Mouse (Mus musculus): ENCODE results near the gene Arl5c. TPM values are rescaled to one million over a fixed set of nuclear protein-coding genes. Genes with fewer than 3 reads are reported as not detected.

Arl5c gene
- polyA plus RNA-seq (2014; fragmentation: Illumina TruSeq; extraction: RNeasy Lipid Tissue Mini Kit (QIAGEN cat#74804); ENCODE audit: low read depth, low replicate concordance) = 1.5 TPM

DNA sequence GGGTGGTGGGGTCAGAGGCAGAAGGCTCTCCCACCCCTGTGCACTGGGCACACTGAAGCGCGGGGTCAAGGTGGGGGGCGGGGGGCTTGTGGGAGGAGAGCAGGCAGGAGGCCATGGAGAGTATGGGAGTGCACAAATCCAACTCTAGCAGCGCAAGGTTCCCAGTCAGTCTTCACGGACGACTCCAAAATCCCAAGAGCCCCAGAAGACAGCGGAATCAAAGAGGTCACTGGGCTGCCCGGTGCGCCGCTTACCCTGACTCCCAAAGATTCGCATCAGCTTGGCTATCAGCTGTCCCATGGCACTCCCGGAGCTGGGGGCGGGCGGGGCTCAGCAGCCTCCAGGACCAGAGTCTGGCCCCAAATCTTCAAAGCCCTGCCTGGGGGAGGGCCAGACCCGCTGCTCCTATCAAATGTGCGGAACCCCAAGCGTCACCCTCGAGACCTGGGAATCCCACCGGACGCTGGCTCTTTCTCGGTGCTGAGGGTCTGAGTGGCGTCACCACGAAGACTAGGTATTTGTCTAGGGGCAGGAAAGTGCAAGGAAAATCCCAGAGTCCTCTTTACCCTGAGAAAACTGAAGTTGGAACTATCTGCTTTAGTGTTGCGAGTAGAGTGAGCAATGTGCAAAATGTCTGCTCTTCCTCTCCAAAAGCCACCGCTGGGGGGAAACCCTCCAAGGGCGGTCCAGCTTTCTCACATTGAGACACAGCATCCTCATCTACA, at the start of gene Arl5c:
Arl5c (minus strand) TSS at position 618 of the 725 bp plus-strand sequence.

DNA sequence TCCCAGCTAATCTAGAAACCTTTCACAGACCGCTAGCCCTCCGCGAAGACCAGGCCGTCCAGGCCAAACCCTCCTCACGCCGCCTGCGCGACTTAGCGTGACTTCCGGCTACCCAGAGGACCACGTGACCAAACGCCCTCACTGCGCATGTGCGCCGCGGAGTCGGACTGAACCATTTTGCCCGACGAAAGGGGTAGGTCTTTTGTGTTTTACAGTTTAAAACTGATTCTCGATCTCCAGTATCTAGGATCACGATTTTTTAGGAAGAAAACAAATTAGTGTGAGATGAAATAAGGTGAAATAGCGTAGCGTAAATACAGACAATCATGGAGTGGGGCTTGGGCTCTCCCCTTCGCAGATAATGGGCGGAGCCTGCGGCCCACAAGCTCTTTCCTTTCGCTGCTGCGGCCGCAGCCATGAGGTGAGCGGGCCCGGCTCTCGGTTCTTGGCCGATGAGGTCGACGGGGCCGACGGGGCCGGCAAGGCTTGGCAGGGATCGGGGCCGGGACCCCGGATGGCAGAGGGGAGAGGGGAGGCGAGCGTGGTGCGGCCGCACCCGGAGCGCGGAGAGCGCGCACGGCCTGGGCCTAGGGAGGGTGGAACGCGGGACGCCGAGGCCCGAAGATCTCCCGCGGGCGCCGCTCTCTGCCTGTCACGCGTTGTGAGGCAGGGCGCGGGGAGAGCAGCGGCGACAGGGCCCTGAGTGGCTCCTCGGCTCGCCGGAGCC, 30.8 kb upstream of the Arl5c start, which contains the start of gene Rpl19:
Rpl19 (plus strand) TSS at position 141 of the 727 bp plus-strand sequence.

DNA sequence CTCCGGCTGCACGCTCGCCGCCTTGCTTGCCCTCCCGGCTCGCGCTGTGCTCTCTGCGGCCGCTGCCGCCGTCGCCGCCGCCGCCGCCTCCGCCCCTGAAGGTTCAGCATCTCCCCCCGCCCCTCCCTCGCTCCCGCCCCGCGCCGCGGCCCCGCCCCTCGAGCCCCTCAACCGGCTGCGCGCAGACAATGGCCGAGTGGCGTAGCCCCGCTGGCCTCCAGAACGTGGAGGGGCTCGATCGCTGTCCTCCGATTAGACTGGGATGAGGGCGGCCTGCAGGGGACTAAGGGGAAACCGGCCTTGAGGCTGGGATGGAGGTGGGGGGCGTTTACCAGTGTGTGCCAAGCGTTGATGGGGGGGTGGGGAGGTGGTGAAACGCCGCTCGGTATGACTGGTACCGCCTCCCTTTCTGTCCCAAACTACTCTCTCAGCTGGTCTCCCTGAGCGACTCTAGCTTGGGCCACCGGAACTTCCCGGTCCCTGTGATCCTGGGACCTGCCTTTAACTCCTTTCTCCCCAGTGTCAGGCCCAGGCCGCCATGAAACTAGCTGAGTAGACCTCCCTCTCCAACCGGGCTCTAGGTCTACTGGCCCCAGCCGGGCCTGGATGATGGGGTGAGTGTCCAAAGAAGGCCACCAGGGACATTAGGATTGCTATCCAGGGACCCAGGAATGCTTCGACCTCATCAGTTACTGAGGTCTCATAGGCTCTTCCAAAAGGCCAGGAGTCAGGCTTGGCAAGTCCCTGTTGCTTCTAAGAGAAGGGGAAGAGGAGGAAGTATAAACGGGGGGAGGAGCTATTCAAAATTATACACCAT, 26.8 kb upstream of the Arl5c start, which contains the start of gene Cacnb1:
Cacnb1 (minus strand) TSS at position 480 of the 817 bp plus-strand sequence.

DNA sequence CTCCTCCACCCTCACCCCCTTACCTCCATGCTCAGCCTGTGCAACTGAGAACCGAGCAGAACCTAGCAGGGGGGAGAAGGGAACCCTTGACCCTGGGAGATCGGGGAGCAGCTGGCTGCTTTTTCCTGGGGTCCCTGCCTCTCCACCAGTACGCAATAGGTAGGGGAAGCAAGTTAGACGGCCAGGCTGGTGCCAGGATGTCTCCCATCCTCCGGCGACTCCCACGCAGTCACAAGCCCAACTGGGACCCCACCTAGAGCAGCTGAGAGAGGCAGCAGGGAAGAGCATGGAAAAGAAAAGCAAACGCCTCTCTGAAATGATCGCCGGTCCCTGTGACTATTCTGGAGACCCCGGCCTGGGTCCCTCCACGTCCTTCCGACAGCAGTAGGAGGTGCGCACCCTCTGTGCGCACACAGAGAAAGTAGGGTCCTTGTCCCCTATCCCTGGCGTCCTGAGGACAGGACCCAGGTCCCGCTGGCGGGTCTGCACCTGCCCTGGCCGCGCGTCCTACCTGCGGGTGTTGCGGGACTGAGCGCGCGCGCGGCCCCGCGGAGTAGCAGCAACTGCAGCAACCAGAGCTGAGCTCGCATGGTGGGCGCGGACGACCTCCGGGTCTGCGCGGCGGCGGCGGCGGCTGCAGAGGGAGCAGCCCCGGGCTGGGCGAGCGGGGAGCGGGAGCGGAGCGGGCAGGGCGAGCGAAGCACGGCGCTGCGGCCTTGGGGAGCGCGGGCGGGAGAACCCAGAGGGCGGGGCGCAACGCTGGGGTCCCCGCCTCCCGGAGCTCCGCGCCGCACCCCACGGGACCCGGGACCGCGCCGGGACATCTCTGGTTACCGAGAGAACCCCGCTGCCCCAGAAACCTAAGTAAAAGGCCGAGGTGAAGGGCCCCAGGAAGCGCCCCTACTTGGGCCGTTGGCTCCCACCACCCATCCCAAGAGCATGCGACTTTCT, 10.0 kb downstream of the Arl5c start, which contains the start of gene Plxdc1:
Plxdc1 (minus strand) TSS at position 718 of the 951 bp plus-strand sequence.

Other genes starting within 250 kb of the Arl5c start
- 16.8 TPM for gene Cwc25, start 229.6 kb downstream of the Arl5c start, polyA plus RNA-seq (2014; fragmentation: Illumina TruSeq; extraction: RNeasy Lipid Tissue Mini Kit (QIAGEN cat#74804); ENCODE audit: low read depth, low replicate concordance)
- gene 1700001P01Rik, start 220.3 kb downstream of the Arl5c start, polyA plus RNA-seq (2014; fragmentation: Illumina TruSeq; extraction: RNeasy Lipid Tissue Mini Kit (QIAGEN cat#74804); ENCODE audit: low read depth, low replicate concordance) = not detected
- gene Rpl23, start 213.7 kb downstream of the Arl5c start, polyA plus RNA-seq (2014; fragmentation: Illumina TruSeq; extraction: RNeasy Lipid Tissue Mini Kit (QIAGEN cat#74804); ENCODE audit: low read depth, low replicate concordance) = 2,348 TPM
- 74.4 TPM for gene Lasp1, start 197.2 kb downstream of the Arl5c start, polyA plus RNA-seq (2014; fragmentation: Illumina TruSeq; extraction: RNeasy Lipid Tissue Mini Kit (QIAGEN cat#74804); ENCODE audit: low read depth, low replicate concordance)
- 2.6 TPM for gene B230217C12Rik, start 155.4 kb downstream of the Arl5c start, polyA plus RNA-seq (2014; fragmentation: Illumina TruSeq; extraction: RNeasy Lipid Tissue Mini Kit (QIAGEN cat#74804); ENCODE audit: low read depth, low replicate concordance)
- gene Fbxo47, start 112.0 kb downstream of the Arl5c start, polyA plus RNA-seq (2014; fragmentation: Illumina TruSeq; extraction: RNeasy Lipid Tissue Mini Kit (QIAGEN cat#74804); ENCODE audit: low read depth, low replicate concordance) = 0.85 TPM
- 0.16 TPM for gene Plxdc1, start 9.7 kb downstream of the Arl5c start, polyA plus RNA-seq (2014; fragmentation: Illumina TruSeq; extraction: RNeasy Lipid Tissue Mini Kit (QIAGEN cat#74804); ENCODE audit: low read depth, low replicate concordance)
- not detected for gene Cacnb1, start 26.9 kb upstream of the Arl5c start, polyA plus RNA-seq (2014; fragmentation: Illumina TruSeq; extraction: RNeasy Lipid Tissue Mini Kit (QIAGEN cat#74804); ENCODE audit: low read depth, low replicate concordance)
- gene Rpl19, start 30.5 kb upstream of the Arl5c start, polyA plus RNA-seq (2014; fragmentation: Illumina TruSeq; extraction: RNeasy Lipid Tissue Mini Kit (QIAGEN cat#74804); ENCODE audit: low read depth, low replicate concordance) = 125 TPM
- gene Stac2, start 57.3 kb upstream of the Arl5c start, polyA plus RNA-seq (2014; fragmentation: Illumina TruSeq; extraction: RNeasy Lipid Tissue Mini Kit (QIAGEN cat#74804); ENCODE audit: low read depth, low replicate concordance) = 0.13 TPM
- 31.4 TPM for gene Fbxl20, start 154.2 kb upstream of the Arl5c start, polyA plus RNA-seq (2014; fragmentation: Illumina TruSeq; extraction: RNeasy Lipid Tissue Mini Kit (QIAGEN cat#74804); ENCODE audit: low read depth, low replicate concordance)
- 44.7 TPM for gene Med1, start 197.1 kb upstream of the Arl5c start, polyA plus RNA-seq (2014; fragmentation: Illumina TruSeq; extraction: RNeasy Lipid Tissue Mini Kit (QIAGEN cat#74804); ENCODE audit: low read depth, low replicate concordance)
- gene Cdk12, start 206.9 kb upstream of the Arl5c start, polyA plus RNA-seq (2014; fragmentation: Illumina TruSeq; extraction: RNeasy Lipid Tissue Mini Kit (QIAGEN cat#74804); ENCODE audit: low read depth, low replicate concordance) = 49.4 TPM